Mouse (Mus musculus): ENCODE measurements around the gene Ifngr1.

DNA sequence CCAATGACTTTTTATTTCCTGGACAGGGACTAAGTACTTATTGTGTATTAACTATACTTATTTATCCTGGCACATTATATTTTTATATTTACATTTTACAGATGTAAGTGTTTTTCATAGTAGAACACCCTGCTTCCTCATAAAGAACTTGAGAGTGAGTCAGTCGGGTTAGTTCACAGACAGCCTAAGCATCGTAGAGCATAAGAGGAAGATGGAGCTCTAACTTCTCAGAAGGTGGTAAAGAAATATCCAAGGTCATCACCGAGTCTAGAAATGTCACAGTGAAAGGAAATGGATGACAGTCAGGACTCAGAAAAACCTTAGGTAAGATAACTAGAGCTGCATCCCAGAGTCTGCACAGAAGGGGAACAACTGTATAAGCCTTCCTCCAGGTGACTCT lies 40.2 kb upstream of the Ifngr1 start:
- TF ChIP-seq MAX (IDR thresholded peaks at IDR 0.05; ENCODE audit: low read depth) (no peak), TCF12 (IDR thresholded peaks at IDR 0.05; ENCODE audit: insufficient read depth, poor library complexity, severe bottlenecking) (no peak), POLR2AphosphoS2 (IDR thresholded peaks at IDR 0.05; ENCODE audit: insufficient read length, low read depth) (no peak), POLR2A (IDR thresholded peaks at IDR 0.05; ENCODE audit: insufficient read length, low read depth) (no peak), SRF (IDR thresholded peaks at IDR 0.05; ENCODE audit: control insufficient read depth, insufficient read length, low read depth) (no peak), E2F4 (IDR thresholded peaks at IDR 0.05; ENCODE audit: insufficient read depth) (no peak), MYOG (IDR thresholded peaks at IDR 0.05; ENCODE audit: control insufficient read depth in 1 of 3, insufficient read depth in 1 of 3, insufficient read length in 2 of 3, low read depth in 2 of 3) (no peak), TCF3 (IDR thresholded peaks at IDR 0.05; ENCODE audit: insufficient read length, low read depth) (no peak), REST (IDR thresholded peaks at IDR 0.05; ENCODE audit: insufficient read depth, insufficient read length) (no peak)
